Mouse (Mus musculus) bone marrow macrophage, adult 2 months (primary cell): ENCODE measurements around the gene Rap1b. TPM values are rescaled to one million over a fixed set of nuclear protein-coding genes. Genes with fewer than 3 reads are reported as not detected.

Experiments used
- H3K27ac ChIP-seq: 2 replicates; pipeline ENCODE4 v1.5.1; 2012; ENCODE audit warnings: low read depth, low read length; ENCODE audit not compliant: insufficient read depth
- H3K4me1 ChIP-seq: 2 replicates; pipeline ENCODE4 v1.6.1; 2012; ENCODE audit warnings: low read length; ENCODE audit not compliant: control insufficient read depth, insufficient read depth
- H3K4me3 ChIP-seq: 2 replicates; pipeline ENCODE4 v1.5.1; 2012; ENCODE audit warnings: mild to moderate bottlenecking, low read length, moderate library complexity; ENCODE audit not compliant: insufficient read depth
- CTCF ChIP-seq: IDR thresholded peaks from 2 replicates; pipeline ENCODE4 v1.5.1; 2012; ENCODE audit warnings: low read depth, mild to moderate bottlenecking, low read length, moderate library complexity
- POLR2A ChIP-seq: IDR thresholded peaks from 2 replicates; pipeline ENCODE4 v1.6.1; 2012; ENCODE audit warnings: mild to moderate bottlenecking, low read depth, low read length, borderline replicate concordance
- polyA plus RNA-seq: library from polyadenylated mRNA; stranded (reverse); fragments of >200 nt; gene quantifications from 2 replicates; pipeline ENCODE4 v1.2.4, GENCODE M21; 2012; ENCODE audit not compliant: missing spikeins, insufficient read depth, insufficient read length

Rap1b gene
- polyA plus RNA-seq, 1 experiment, result 458 TPM

GRCm38 (mm10) chr10:117774011-117774816 is 71.6 kb downstream of the Rap1b start:
- TF ChIP-seq POLR2A (no peak), CTCF (no peak)

GRCm38 (mm10) chr10:117773106-117773720 is 72.6 kb downstream of the Rap1b start:
- no peaks in the 10 kb centered on the region for H3K4me1 ChIP-seq
- no peak overlapping the region for H3K27ac ChIP-seq
- no peak overlapping the region for H3K4me3 ChIP-seq
- TF ChIP-seq CTCF (no peak), POLR2A (no peak)

More at GRCm38 (mm10) chr10:117774011-117774816, 71.6 kb downstream of the Rap1b start:
- Histone ChIP-seq H3K4me3 (no peak overlapping the region), H3K4me1 (no peaks in the 10 kb centered on the region), H3K27ac (no peak overlapping the region)

- H3K4me3 ChIP-seq, result no peak overlapping the region
- H3K27ac ChIP-seq, result no peak overlapping the region
- no peaks in the 10 kb centered on the region for H3K4me1 ChIP-seq
- TF ChIP-seq POLR2A (no peak), CTCF (no peak)
Observed at GRCm38 (mm10) chr10:117772364-117773105, 73.3 kb downstream of the Rap1b start.

- Histone ChIP-seq H3K4me3 (no peak overlapping the region), H3K4me1 (no peaks in the 10 kb centered on the region), H3K27ac (no peak overlapping the region)
- no peak for TF ChIP-seq CTCF
- TF ChIP-seq POLR2A, result no peak
Observed at GRCm38 (mm10) chr10:117771131-117771510, 74.7 kb downstream of the Rap1b start.

- no peaks in the 10 kb centered on the region for H3K4me1 ChIP-seq
- no peak overlapping the region for H3K4me3 ChIP-seq
- TF ChIP-seq POLR2A (no peak), CTCF (no peak)
- no peak overlapping the region for H3K27ac ChIP-seq
Observed at GRCm38 (mm10) chr10:117770286-117771130, 75.3 kb downstream of the Rap1b start.

GRCm38 (mm10) chr10:117769541-117770285 is 76.1 kb downstream of the Rap1b start:
- TF ChIP-seq POLR2A (no peak), CTCF (no peak)
- H3K4me3 ChIP-seq, result no peak overlapping the region
- no peak overlapping the region for H3K27ac ChIP-seq
- H3K4me1 ChIP-seq, result no peaks in the 10 kb centered on the region

- no peaks in the 10 kb centered on the region for H3K4me1 ChIP-seq
- TF ChIP-seq CTCF (no peak), POLR2A (no peak)
- no peak overlapping the region for H3K27ac ChIP-seq
- H3K4me3 ChIP-seq, result no peak overlapping the region
Observed at GRCm38 (mm10) chr10:117768141-117768440, 77.7 kb downstream of the Rap1b start.

- H3K4me3 ChIP-seq, result no peak overlapping the region
- no peak overlapping the region for H3K27ac ChIP-seq
- TF ChIP-seq CTCF, result no peak
- no peak for TF ChIP-seq POLR2A
- H3K4me1 ChIP-seq, result no peaks in the 10 kb centered on the region
Observed at GRCm38 (mm10) chr10:117767286-117768140, 78.3 kb downstream of the Rap1b start.
